Comparison of ENCODE assay signal across 34 mouse cellular contexts in genomic region chr3:146580039-146580729, GRCm38 (mm10). TPM values are rescaled to one million over a fixed set of nuclear protein-coding genes. Genes with fewer than 3 reads are reported as not detected.
"Had no signal": no experiment of that assay in that cellular context is flagged by ENCODE, and none has a peak within 500 bp of the region (broad histone marks: within the 10 kb centered on the region; RNA-seq: fewer than 3 reads in every experiment).

No protein-coding gene starts in this region.

- ATAC-seq: hindbrain, embryonic 16.5 days; inflammation-experienced regulatory T-cells, adult 6 months; intestine, embryonic 15.5 days; intestine, postnatal 0 days had no signal

- H3K4me1 ChIP-seq: hindbrain, embryonic 10.5 days; hindbrain, embryonic 12.5 days; intestine, embryonic 15.5 days; limb, embryonic 10.5 days; limb, embryonic 12.5 days; liver, embryonic 13.5 days had no signal

- H3K36me3 ChIP-seq: heart, embryonic 13.5 days; heart, embryonic 15.5 days; hindbrain, embryonic 10.5 days; hindbrain, embryonic 12.5 days; intestine, embryonic 15.5 days; limb, embryonic 10.5 days; limb, embryonic 12.5 days; liver, embryonic 13.5 days had no signal

- DNase-seq: gastrocnemius, postnatal 25 days; heart, adult 2 months; heart, postnatal 14 days; heart, postnatal 4 days; kidney, adult 18-20 months; kidney, adult 8-10 months; kidney, postnatal 10 days; kidney, postnatal 25 days; kidney, postnatal 4 days; liver, embryonic 13.5 days; lung, adult 18-20 months had no signal

- H3K4me3 ChIP-seq: heart, adult 2 months; heart, embryonic 13.5 days; heart, embryonic 15.5 days; hindbrain, embryonic 10.5 days; hindbrain, embryonic 12.5 days; intestine, embryonic 15.5 days; layer of hippocampus, adult 2 months; left cerebral cortex, adult 2 months; limb, embryonic 10.5 days; limb, embryonic 12.5 days; liver, embryonic 13.5 days had no signal

- H3K9me3 ChIP-seq: heart, embryonic 13.5 days; heart, embryonic 15.5 days; hindbrain, embryonic 10.5 days; hindbrain, embryonic 12.5 days; intestine, embryonic 15.5 days; limb, embryonic 10.5 days; limb, embryonic 12.5 days; liver, embryonic 13.5 days had no signal

- H3K4me2 ChIP-seq: heart, embryonic 11.5 days; heart, embryonic 13.5 days; heart, embryonic 15.5 days; hindbrain, embryonic 12.5 days; hindbrain, embryonic 14.5 days; intestine, embryonic 15.5 days; limb, embryonic 12.5 days; liver, embryonic 13.5 days had no signal

- H3K27ac ChIP-seq: heart, adult 2 months; heart, embryonic 13.5 days; heart, embryonic 15.5 days; hindbrain, embryonic 10.5 days; hindbrain, embryonic 12.5 days; hindbrain, embryonic 14.5 days; intestine, embryonic 15.5 days; layer of hippocampus, adult 2 months; left cerebral cortex, adult 2 months; limb, embryonic 10.5 days; limb, embryonic 12.5 days; liver, embryonic 13.5 days had no signal

- H3K27me3 ChIP-seq: heart, embryonic 13.5 days; heart, embryonic 15.5 days; hindbrain, embryonic 12.5 days; intestine, embryonic 15.5 days; limb, embryonic 12.5 days; liver, embryonic 13.5 days had no signal

- H3K9ac ChIP-seq: heart, embryonic 13.5 days; heart, embryonic 15.5 days; hindbrain, embryonic 12.5 days; hindbrain, embryonic 14.5 days; intestine, embryonic 15.5 days; limb, embryonic 12.5 days; liver, embryonic 13.5 days had no signal

RNA-seq across cellular contexts. Expression of gene Uox, which starts 10.0 kb away (rescaled TPM):
- total RNA-seq: gastrocnemius, postnatal 25 days; granulocyte monocyte progenitor cell, adult 5-6 weeks; heart, adult 2 months; heart, postnatal 14 days; heart, postnatal 4 days; layer of hippocampus, postnatal 25 days had no signal
- polyA plus RNA-seq: heart, adult 2 months; heart, embryonic 11.5 days; heart, embryonic 15.5 days; hindbrain, embryonic 10.5 days; hindbrain, embryonic 12.5 days; hindbrain, embryonic 14.5 days; hindbrain, embryonic 16.5 days; kidney, embryonic 14.5 days; limb, embryonic 10.5 days; limb, embryonic 12.5 days had no signal

RNA-seq across cellular contexts. Expression of gene Dnase2b, which starts 35.2 kb away (rescaled TPM):
- total RNA-seq: gastrocnemius, adult 18-20 months; gastrocnemius, postnatal 25 days; granulocyte monocyte progenitor cell, adult 5-6 weeks; heart, adult 2 months; heart, postnatal 14 days; heart, postnatal 4 days; layer of hippocampus, adult 2 months; layer of hippocampus, postnatal 10 days; layer of hippocampus, postnatal 25 days; left cerebral cortex, adult 2 months; left cerebral cortex, postnatal 14 days; left cerebral cortex, postnatal 36 days had no signal
- polyA plus RNA-seq: heart, adult 2 months; heart, embryonic 11.5 days; heart, embryonic 13.5 days; heart, embryonic 15.5 days; heart, postnatal 0 days; hindbrain, embryonic 10.5 days; hindbrain, embryonic 12.5 days; hindbrain, embryonic 14.5 days; hindbrain, embryonic 16.5 days; inflammation-experienced regulatory T-cells, adult 6 months; intestine, postnatal 0 days; kidney, embryonic 14.5 days; kidney, embryonic 16.5 days; limb, embryonic 12.5 days had no signal
